Mouse (Mus musculus) neural tube, embryonic 15.5 days (tissue): Measurements from ENCODE around the gene Vmn1r208. TPM values are rescaled to one million over a fixed set of nuclear protein-coding genes. Genes with fewer than 3 reads are reported as not detected.
"Not testable (repeated sequence)": the region's sequence is repeated elsewhere in the genome, so short reads cannot be mapped to it uniquely, and the experiment has no call there.

Experiments used
- ATAC-seq: fragments of 200-750 bp; cut with Nextera tagmentation; 2 replicates; pipeline ENCODE4 v1.8.0; 2017; ENCODE audit warnings: mild to moderate bottlenecking, moderate TSS enrichment, moderate library complexity; ENCODE audit not compliant: low FRiP score
- H3K27ac ChIP-seq: fragments of 300-500 bp; sonication (generic); replicated peaks from 2 replicates; pipeline ENCODE4 v1.5.1; 2015; ENCODE audit warnings: mild to moderate bottlenecking, inconsistent platforms
- H3K27me3 ChIP-seq: fragments of 300-500 bp; sonication (generic); replicated peaks from 2 replicates; pipeline ENCODE4 v1.6.1; 2015; ENCODE audit warnings: inconsistent platforms
- H3K36me3 ChIP-seq: fragments of 300-500 bp; sonication (generic); 2 replicates; pipeline ENCODE4 v1.6.1; 2015; ENCODE audit warnings: inconsistent platforms
- H3K4me1 ChIP-seq: fragments of 300-500 bp; sonication (generic); 2 replicates; pipeline ENCODE4 v1.6.1; 2015; ENCODE audit warnings: inconsistent platforms
- H3K4me2 ChIP-seq: fragments of 300-500 bp; sonication (generic); 2 replicates; pipeline ENCODE4 v1.6.1; 2015; ENCODE audit warnings: inconsistent platforms, mild to moderate bottlenecking, moderate library complexity
- H3K4me3 ChIP-seq: fragments of 300-500 bp; sonication (generic); replicated peaks from 2 replicates; pipeline ENCODE4 v1.5.1; 2015; ENCODE audit warnings: mild to moderate bottlenecking, inconsistent platforms
- H3K9ac ChIP-seq: fragments of 300-500 bp; sonication (generic); replicated peaks from 2 replicates; pipeline ENCODE4 v1.6.1; 2015; ENCODE audit warnings: mild to moderate bottlenecking, inconsistent platforms
- H3K9me3 ChIP-seq: fragments of 300-500 bp; sonication (generic); replicated peaks from 2 replicates; pipeline ENCODE4 v1.6.1; 2016; ENCODE audit warnings: inconsistent platforms
- WGBS: fragments of 180-500 bp; shearing (Covaris S2); methylation state at CpG from one replicate; pipeline ENCODE4 v1.1.7; 2015; ENCODE audit warnings: mixed read lengths; 5-methylcytosine and 5-hydroxymethylcytosine counted together
- polyA plus RNA-seq: library from polyadenylated mRNA; unstranded; fragments of >200 nt; fragmentation: Nextera tagmentation; extraction: Ambion mirVana; gene quantifications from 2 replicates; pipeline ENCODE4 v1.2.1, GENCODE M21; 2015

Gene Vmn1r208
- polyA plus RNA-seq = not detected in 2 replicates

- not testable (repeated sequence) for H3K4me2 ChIP-seq, H3K9ac ChIP-seq, H3K36me3 ChIP-seq, ATAC-seq, H3K4me3 ChIP-seq, H3K9me3 ChIP-seq, H3K4me1 ChIP-seq, H3K27ac ChIP-seq, H3K27me3 ChIP-seq
- no CpG with 5 or more reads among the region's 7 CpGs for WGBS
Measured at GRCm38 (mm10) chr13:22777300-22777699, at the start of gene Vmn1r208. Vmn1r208 (minus strand) TSS chr13:22777400.

GRCm38 (mm10) chr13:22821601-22822000 is 44.4 kb upstream of the Vmn1r208 start:
- H3K9ac ChIP-seq, H3K9me3 ChIP-seq, H3K4me3 ChIP-seq, H3K27ac ChIP-seq, H3K27me3 ChIP-seq, H3K36me3 ChIP-seq, ATAC-seq, H3K4me2 ChIP-seq, H3K4me1 ChIP-seq: not testable (repeated sequence)
- 91% methylated on average over 1 of the region's 1 CpGs for WGBS

- not testable (repeated sequence) for H3K4me2 ChIP-seq, H3K36me3 ChIP-seq, H3K4me3 ChIP-seq, H3K9me3 ChIP-seq, H3K9ac ChIP-seq, H3K27me3 ChIP-seq, H3K4me1 ChIP-seq, ATAC-seq, H3K27ac ChIP-seq
Measured at GRCm38 (mm10) chr13:22809582-22809981, 32.4 kb upstream of the Vmn1r208 start, which contains the start of gene Vmn1r209. Vmn1r209 (minus strand) TSS chr13:22809682.

GRCm38 (mm10) chr13:22788096-22788495 is 10.9 kb upstream of the Vmn1r208 start:
- not testable (repeated sequence) for H3K4me1 ChIP-seq, H3K4me2 ChIP-seq, H3K9me3 ChIP-seq, H3K36me3 ChIP-seq, H3K27me3 ChIP-seq, ATAC-seq, H3K4me3 ChIP-seq, H3K9ac ChIP-seq, H3K27ac ChIP-seq
- WGBS = 86% methylated on average over 3 of the region's 3 CpGs

- not testable (repeated sequence) for H3K9me3 ChIP-seq, H3K9ac ChIP-seq, H3K27ac ChIP-seq, H3K4me1 ChIP-seq, H3K4me3 ChIP-seq, H3K27me3 ChIP-seq, H3K36me3 ChIP-seq, H3K4me2 ChIP-seq, ATAC-seq
Measured at GRCm38 (mm10) chr13:22784159-22784558, 7.0 kb upstream of the Vmn1r208 start.

GRCm38 (mm10) chr13:22771592-22771991 is 5.6 kb downstream of the Vmn1r208 start:
- not testable (repeated sequence) for H3K4me1 ChIP-seq, ATAC-seq, H3K9me3 ChIP-seq, H3K27ac ChIP-seq, H3K4me2 ChIP-seq, H3K9ac ChIP-seq, H3K36me3 ChIP-seq, H3K27me3 ChIP-seq, H3K4me3 ChIP-seq
- WGBS = 87% methylated on average over 1 of the region's 2 CpGs

GRCm38 (mm10) chr13:22747524-22747923 is 29.7 kb downstream of the Vmn1r208 start:
- no peaks in the 10 kb centered on the region for H3K4me1 ChIP-seq
- no peaks in the 10 kb centered on the region for H3K27me3 ChIP-seq
- no peak for ATAC-seq
- no peak overlapping the region for H3K4me2 ChIP-seq
- no peak overlapping the region for H3K27ac ChIP-seq
- H3K36me3 ChIP-seq = no peaks in the 10 kb centered on the region
- H3K9me3 ChIP-seq = no peaks in the 10 kb centered on the region
- H3K9ac ChIP-seq = no peak overlapping the region
- H3K4me3 ChIP-seq = no peak overlapping the region

- H3K9ac ChIP-seq, H3K27ac ChIP-seq, H3K4me3 ChIP-seq, H3K36me3 ChIP-seq, H3K4me2 ChIP-seq, ATAC-seq, H3K4me1 ChIP-seq, H3K27me3 ChIP-seq, H3K9me3 ChIP-seq: not testable (repeated sequence)
Measured at GRCm38 (mm10) chr13:22729529-22729928, 47.7 kb downstream of the Vmn1r208 start, which contains the start of gene Vmn1r207-ps. Vmn1r207-ps (minus strand) TSS chr13:22729629.

Other genes with a start within 250 kb of the Vmn1r208 start
- gene Vmn1r204, start 224.2 kb downstream of the Vmn1r208 start, polyA plus RNA-seq = not detected in 2 replicates
- gene Vmn1r205, start 184.4 kb downstream of the Vmn1r208 start, polyA plus RNA-seq = not detected in 2 replicates
- gene Vmn1r206, start 153.1 kb downstream of the Vmn1r208 start, polyA plus RNA-seq = not detected in 2 replicates
- not detected in 2 replicates for gene Vmn1r207-ps, start 47.8 kb downstream of the Vmn1r208 start, polyA plus RNA-seq
- gene Vmn1r209, start 32.3 kb upstream of the Vmn1r208 start, polyA plus RNA-seq = not detected in 2 replicates
- not detected in 2 replicates for gene Vmn1r210, start 53.9 kb upstream of the Vmn1r208 start, polyA plus RNA-seq
- gene Vmn1r211, start 80.2 kb upstream of the Vmn1r208 start, polyA plus RNA-seq = not detected in 2 replicates
- gene Vmn1r212, start 106.8 kb upstream of the Vmn1r208 start, polyA plus RNA-seq = not detected in 2 replicates
- gene Vmn1r213, start 230.3 kb upstream of the Vmn1r208 start, polyA plus RNA-seq = not detected in 2 replicates